Mouse (Mus musculus) MEL (cell line): ENCODE data around the gene Echs1. TPM values are rescaled to one million over a fixed set of nuclear protein-coding genes. Genes with fewer than 3 reads are reported as not detected.

ENCODE experiments used
- DNase-seq: peaks from one replicate; pipeline ENCODE4 v3.0.0; 2011; ENCODE audit warnings: low read depth, low spot score
- H3K27ac ChIP-seq: 2 replicates; pipeline ENCODE4 v1.5.1; 2012; ENCODE audit warnings: low read depth, mild to moderate bottlenecking, control low read depth, low read length, moderate library complexity; ENCODE audit not compliant: control insufficient read depth
- H3K27me3 ChIP-seq, 2 experiments: fragments of 150-350 bp in 1 of 2; sonication (generic) in 1 of 2; 2 replicates each; pipeline ENCODE4 v1.6.1; 2012; ENCODE audit warnings: low read length in 2 of 2, mild to moderate bottlenecking in 2 of 2, improper control_type of control experiment in 1 of 2, moderate library complexity in 1 of 2; ENCODE audit not compliant: insufficient read depth in 2 of 2, control insufficient read depth in 1 of 2
- H3K36me3 ChIP-seq, 2 experiments: 2 replicates each; pipeline ENCODE4 v1.6.1; 2012 to 2014; ENCODE audit warnings: low read length in 2 of 2, improper control_type of control experiment in 1 of 2, inconsistent platforms in 1 of 2, mild to moderate bottlenecking in 1 of 2; ENCODE audit not compliant: insufficient read depth in 2 of 2, control insufficient read depth in 1 of 2
- H3K4me1 ChIP-seq, 2 experiments: fragments of 150-350 bp in 1 of 2; sonication (generic) in 1 of 2; 2 replicates each; pipeline ENCODE4 v1.6.1; 2012; ENCODE audit warnings: low read length in 2 of 2, improper control_type of control experiment in 1 of 2, mild to moderate bottlenecking in 1 of 2; ENCODE audit not compliant: insufficient read depth in 2 of 2, control insufficient read depth in 1 of 2
- H3K4me3 ChIP-seq, 2 experiments: fragments of 150-350 bp in 1 of 2; sonication (generic) in 1 of 2; 2 replicates each; pipeline ENCODE4 v1.5.1; 2012; ENCODE audit warnings: low read depth in 2 of 2, low read length in 2 of 2, mild to moderate bottlenecking in 2 of 2, moderate library complexity in 2 of 2, control low read depth in 1 of 2, improper control_type of control experiment in 1 of 2; ENCODE audit not compliant: control insufficient read depth in 1 of 2, insufficient read depth in 1 of 2
- H3K79me2 ChIP-seq: 2 replicates; pipeline ENCODE4 v1.6.1; 2012; ENCODE audit warnings: mild to moderate bottlenecking, low read length, moderate library complexity; ENCODE audit not compliant: control insufficient read depth, poor library complexity, insufficient read depth
- H3K9ac ChIP-seq: 2 replicates; pipeline ENCODE4 v1.6.1; 2012; ENCODE audit warnings: low read depth, mild to moderate bottlenecking, control low read depth, low read length, moderate library complexity; ENCODE audit not compliant: control insufficient read depth, poor library complexity, severe bottlenecking
- H3K9me3 ChIP-seq: fragments of 150-350 bp; sonication (generic); replicated peaks from 2 replicates; pipeline ENCODE4 v1.6.1; 2012; ENCODE audit warnings: mild to moderate bottlenecking, low read length, improper control_type of control experiment, moderate library complexity; ENCODE audit not compliant: insufficient read depth
- E2F4 ChIP-seq: IDR thresholded peaks from 2 replicates; pipeline ENCODE4 v1.6.1; 2011; ENCODE audit warnings: low read depth, low read length, improper control_type of control experiment, borderline replicate concordance
- EP300 ChIP-seq, 2 experiments: IDR thresholded peaks; 2 replicates each; pipeline ENCODE4 v1.6.1; 2011; ENCODE audit warnings: improper control_type of control experiment in 2 of 2, low read length in 2 of 2, low read depth in 1 of 2, mild to moderate bottlenecking in 1 of 2
- GABPA ChIP-seq: IDR thresholded peaks from 2 replicates; pipeline ENCODE4 v1.6.1; 2012; ENCODE audit warnings: low read depth, mild to moderate bottlenecking, inconsistent platforms, low read length, improper control_type of control experiment, moderate library complexity
- GATA1 ChIP-seq: IDR thresholded peaks from 2 replicates; pipeline ENCODE4 v1.6.1; 2011; ENCODE audit warnings: low read depth, low read length, improper control_type of control experiment
- JUND ChIP-seq: IDR thresholded peaks from 2 replicates; pipeline ENCODE4 v1.6.1; 2011; ENCODE audit warnings: low read depth, mild to moderate bottlenecking, improper control_type of control experiment, low read length
- KAT2A ChIP-seq: conservative IDR thresholded peaks from 2 replicates; pipeline ENCODE4 v1.6.1; 2012; ENCODE audit warnings: low read depth, low read length, improper control_type of control experiment, inconsistent platforms
- MAFK ChIP-seq: IDR thresholded peaks from 2 replicates; pipeline ENCODE4 v1.6.1; 2011; ENCODE audit warnings: low read depth, mild to moderate bottlenecking, low read length, improper control_type of control experiment, borderline replicate concordance
- MAZ ChIP-seq: IDR thresholded peaks from 2 replicates; pipeline ENCODE4 v1.6.1; 2012; ENCODE audit warnings: low read depth, mild to moderate bottlenecking, inconsistent platforms, low read length, improper control_type of control experiment
- MYB ChIP-seq: IDR thresholded peaks from 2 replicates; pipeline ENCODE4 v1.6.1; 2011; ENCODE audit warnings: mild to moderate bottlenecking, low read depth, low read length, improper control_type of control experiment
- MYC ChIP-seq: IDR thresholded peaks from 2 replicates; pipeline ENCODE4 v1.6.1; 2011; ENCODE audit warnings: low read depth, mild to moderate bottlenecking, low read length, improper control_type of control experiment, moderate library complexity
- NELFE ChIP-seq: IDR thresholded peaks from 2 replicates; pipeline ENCODE4 v1.6.1; 2011; ENCODE audit warnings: low read depth, low read length, improper control_type of control experiment
- POLR2A ChIP-seq, 2 experiments: IDR thresholded peaks; 2 replicates each; pipeline ENCODE4 v1.6.1; 2011 to 2012; ENCODE audit warnings: low read length in 2 of 2, mild to moderate bottlenecking in 2 of 2, control low read depth in 1 of 2, improper control_type of control experiment in 1 of 2, low read depth in 1 of 2, moderate library complexity in 1 of 2; ENCODE audit not compliant: control insufficient read depth in 1 of 2, insufficient read depth in 1 of 2, poor library complexity in 1 of 2
- RCOR1 ChIP-seq: IDR thresholded peaks from 2 replicates; pipeline ENCODE4 v1.6.1; 2012; ENCODE audit warnings: low read depth, mild to moderate bottlenecking, inconsistent platforms, low read length, improper control_type of control experiment
- SIN3A ChIP-seq: IDR thresholded peaks from 2 replicates; pipeline ENCODE4 v1.6.1; 2012; ENCODE audit warnings: low read length, improper control_type of control experiment, inconsistent platforms
- TCF12 ChIP-seq: IDR thresholded peaks from 2 replicates; pipeline ENCODE4 v1.6.1; 2014; ENCODE audit warnings: low read depth, mild to moderate bottlenecking, inconsistent platforms, low read length, improper control_type of control experiment, moderate library complexity
- USF2 ChIP-seq, 2 experiments: IDR thresholded peaks; 2 replicates each; pipeline ENCODE4 v1.6.1; 2011 to 2012; ENCODE audit warnings: improper control_type of control experiment in 2 of 2, low read length in 2 of 2, borderline replicate concordance in 1 of 2, inconsistent platforms in 1 of 2, low read depth in 1 of 2, mild to moderate bottlenecking in 1 of 2; ENCODE audit not compliant: insufficient read depth in 1 of 2
- ZC3H11A ChIP-seq: IDR thresholded peaks from 2 replicates; pipeline ENCODE4 v1.6.1; 2012; ENCODE audit warnings: low read depth, mild to moderate bottlenecking, inconsistent platforms, low read length, improper control_type of control experiment
- polyA plus RNA-seq, 2 experiments: library from polyadenylated mRNA; stranded (reverse) in 1 of 2; unstranded in 1 of 2; fragments of >175 nt in 1 of 2; fragments of >200 nt in 1 of 2; gene quantifications; 2 replicates each; pipeline versions ENCODE4 v1.2.1 to v1.2.4; 2012; ENCODE audit warnings: low replicate concordance in 2 of 2, low read depth in 1 of 2; ENCODE audit not compliant: insufficient read length in 2 of 2, insufficient read depth in 1 of 2, missing spikeins in 1 of 2
- total RNA-seq: library from RNA; depleted of rRNA; stranded (reverse); fragments of 300-350 nt; gene quantifications from 2 replicates; pipeline ENCODE4 v1.2.3, GENCODE M21; 2012

The Echs1 gene
- total and polyA plus RNA-seq, 3 experiments, result 22.8 to 47.7 TPM; not detected in 1

DNA sequence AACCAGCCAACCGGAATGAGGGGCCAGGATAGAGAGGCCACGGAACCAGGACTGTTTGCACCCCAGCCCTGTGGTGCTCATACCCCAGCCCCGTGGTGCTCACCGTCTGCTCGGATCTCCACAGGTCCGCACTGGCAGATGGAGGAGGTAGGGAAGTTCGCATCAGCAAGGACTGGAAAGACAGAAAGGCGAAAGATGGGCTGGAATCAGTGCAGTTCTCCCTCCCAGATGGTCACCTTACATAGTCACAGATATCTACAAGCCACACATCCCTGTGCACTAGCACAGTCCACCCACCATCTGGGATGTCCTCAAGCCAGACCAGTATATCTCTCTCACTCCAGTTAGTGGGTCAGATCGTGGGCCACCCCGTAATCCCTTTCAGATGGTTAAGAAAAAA, 14.8 kb downstream of the Echs1 start:
- TF ChIP-seq MYB (no peak), MAFK (no peak), NELFE (no peak), RCOR1 (no peak), SIN3A (no peak), JUND (no peak)

DNA sequence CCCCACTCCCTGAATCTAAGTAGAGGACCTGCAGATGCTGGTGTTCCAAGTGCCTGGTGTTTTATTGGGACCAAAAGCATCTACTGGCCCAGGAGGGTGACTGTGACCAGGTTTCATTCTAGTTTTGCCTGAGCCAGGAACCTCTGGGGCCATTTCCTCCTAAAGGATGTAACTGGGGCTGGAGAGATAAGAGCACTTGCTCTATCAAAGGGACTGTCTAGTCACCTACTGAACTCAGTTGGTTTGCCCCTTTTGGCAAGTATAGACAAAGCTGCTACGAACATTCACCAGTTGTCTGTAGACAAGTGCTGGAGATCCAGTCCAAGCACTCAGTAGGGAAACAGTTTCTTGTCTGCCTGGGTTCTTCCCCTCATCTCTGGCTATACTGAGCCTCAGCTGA, 17.8 kb downstream of the Echs1 start:
- no peak overlapping the region for H3K4me3 ChIP-seq
- peak; percentile 58 for DNase-seq
- no peaks in the 10 kb centered on the region for H3K9me3 ChIP-seq
- no peaks in the 10 kb centered on the region for H3K27me3 ChIP-seq
- peaks cover 0 to 10% of the 10 kb centered on the region in 2 experiments; a peak in 2 of 4 replicates for H3K4me1 ChIP-seq
- peak; percentile 36 to 41; a peak in 2 of 4 replicates for TF ChIP-seq EP300 (IDR thresholded peaks at IDR 0.05; ENCODE audit: low read depth in 1 of 2, low read length in 2 of 2)
- TF ChIP-seq GATA1, result peak; percentile 69
- TF ChIP-seq USF2 (IDR thresholded peaks at IDR 0.05; ENCODE audit: borderline replicate concordance in 1 of 2, insufficient read depth in 1 of 2, low read depth in 1 of 2, low read length in 2 of 2), result no peak
- TF ChIP-seq, all 39 proteins: peak for 2
- H3K79me2 ChIP-seq, result no peaks in the 10 kb centered on the region
- peaks cover 0 to 7% of the 10 kb centered on the region in 2 experiments; a peak in 2 of 4 replicates for H3K36me3 ChIP-seq
- no peak overlapping the region for H3K9ac ChIP-seq
- no peak overlapping the region for H3K27ac ChIP-seq

More for the DNA sequence above, 14.8 kb downstream of the Echs1 start:
- H3K36me3 ChIP-seq, result peaks cover 0 to 7% of the 10 kb centered on the region in 2 experiments; a peak in 2 of 4 replicates
- H3K9ac ChIP-seq, result no peak overlapping the region; the same call in 1 of the 2 replicates
- no peaks in the 10 kb centered on the region for H3K27me3 ChIP-seq
- H3K4me1 ChIP-seq, result peaks cover 0 to 10% of the 10 kb centered on the region in 2 experiments; a peak in 2 of 4 replicates
- H3K9me3 ChIP-seq, result no peaks in the 10 kb centered on the region
- no peak overlapping the region for H3K27ac ChIP-seq
- no peaks in the 10 kb centered on the region for H3K79me2 ChIP-seq
- no peak for DNase-seq
- H3K4me3 ChIP-seq, result no peak overlapping the region

- Histone ChIP-seq H3K27me3 (no peaks in the 10 kb centered on the region), H3K9me3 (no peaks in the 10 kb centered on the region), H3K79me2 (no peaks in the 10 kb centered on the region), H3K9ac (no peak overlapping the region), H3K4me3 (no peak overlapping the region), H3K27ac (no peak overlapping the region), H3K4me1 (peaks cover 0 to 10% of the 10 kb centered on the region in 2 experiments; a peak in 2 of 4 replicates), H3K36me3 (peaks cover 0 to 7% of the 10 kb centered on the region in 2 experiments; a peak in 2 of 4 replicates)
- no peak for TF ChIP-seq KAT2A
- TF ChIP-seq USF2 (IDR thresholded peaks at IDR 0.05; ENCODE audit: borderline replicate concordance in 1 of 2, insufficient read depth in 1 of 2, low read depth in 1 of 2, low read length in 2 of 2), result no peak
- no peak for TF ChIP-seq GATA1
- no peak for TF ChIP-seq TCF12
- no peak for TF ChIP-seq E2F4
- TF ChIP-seq ZC3H11A, result no peak
- no peak for TF ChIP-seq MAZ
- no peak for TF ChIP-seq GABPA
- TF ChIP-seq POLR2A (IDR thresholded peaks at IDR 0.05; ENCODE audit: control insufficient read depth in 1 of 2, insufficient read depth in 1 of 2, low read depth in 1 of 2, low read length in 2 of 2, poor library complexity in 1 of 2), result no peak
- TF ChIP-seq EP300 (IDR thresholded peaks at IDR 0.05; ENCODE audit: low read depth in 1 of 2, low read length in 2 of 2), result no peak
- TF ChIP-seq RCOR1, result no peak
- TF ChIP-seq MYC, result no peak
- DNase-seq, result no peak
These were observed 20.2 kb downstream of the Echs1 start for GRCm38 (mm10) chr7:140096055-140096454.
